40 mouse cellular contexts compared by ENCODE assay signal in genomic region chr6:85445286-85445685, GRCm38 (mm10). TPM values are rescaled to one million over a fixed set of nuclear protein-coding genes. Genes with fewer than 3 reads are reported as not detected.
DNase-seq lines count a peak whose midpoint lies in the region; ATAC-seq lines count a peak whose summit lies in the region.
"Had no signal": no experiment of that assay in that cellular context is flagged by ENCODE, and none has a peak within 500 bp of the region (broad histone marks: within the 10 kb centered on the region; RNA-seq: fewer than 3 reads in every experiment).

No protein-coding gene starts in this region.

- DNase-seq in embryonic facial prominence, embryonic 11.5 days (ENCODE audit: low spot score): no peak
- no peak for DNase-seq in embryonic facial prominence, embryonic 10.5 days (ENCODE audit: low spot score)
- DNase-seq in kidney, postnatal 36 days: no peak
- peak; percentile 40 for DNase-seq in skeletal muscle tissue, adult 2 months (ENCODE audit: low read depth, low spot score)
- DNase-seq in adrenal gland, postnatal 25 days: no peak
- DNase-seq: adrenal gland, adult 8-10 months; cerebellum, adult 8-10 months; cerebellum, postnatal 25 days; heart, adult 18-20 months; kidney, adult 9 months; right cerebral cortex, postnatal 25 days; spleen, adult 18-20 months; thymus, postnatal 14 days had no signal

- H3K9me3 ChIP-seq in embryonic facial prominence, embryonic 11.5 days (replicated peaks; ENCODE audit: control insufficient read depth, low read length): no peaks in the 10 kb centered on the region
- no peaks in the 10 kb centered on the region for H3K9me3 ChIP-seq in embryonic facial prominence, embryonic 10.5 days
- no peaks in the 10 kb centered on the region for H3K9me3 ChIP-seq in kidney, embryonic 16.5 days (ENCODE audit: low read length)
- no peaks in the 10 kb centered on the region for H3K9me3 ChIP-seq in embryonic facial prominence, embryonic 15.5 days (replicated peaks)
- H3K9me3 ChIP-seq: forebrain, embryonic 13.5 days; heart, embryonic 12.5 days; hindbrain, embryonic 15.5 days; limb, embryonic 13.5 days; lung, embryonic 15.5 days had no signal

- H3K4me3 ChIP-seq in embryonic facial prominence, embryonic 11.5 days (ENCODE audit: low read depth, low read length): no peak overlapping the region
- no peak overlapping the region for H3K4me3 ChIP-seq in embryonic facial prominence, embryonic 10.5 days
- no peak overlapping the region for H3K4me3 ChIP-seq in kidney, embryonic 16.5 days (ENCODE audit: low read length)
- no peak overlapping the region for H3K4me3 ChIP-seq in embryonic facial prominence, embryonic 15.5 days (replicated peaks)
- H3K4me3 ChIP-seq: forebrain, embryonic 13.5 days; heart, embryonic 12.5 days; hindbrain, embryonic 15.5 days; limb, embryonic 13.5 days; lung, embryonic 15.5 days had no signal

- no peaks in the 10 kb centered on the region for H3K4me1 ChIP-seq in embryonic facial prominence, embryonic 11.5 days (ENCODE audit: control insufficient read depth, insufficient read depth, low read length)
- no peaks in the 10 kb centered on the region for H3K4me1 ChIP-seq in embryonic facial prominence, embryonic 10.5 days
- peaks cover 14% of the 10 kb centered on the region for H3K4me1 ChIP-seq in kidney, embryonic 16.5 days (ENCODE audit: insufficient read depth, low read length)
- H3K4me1 ChIP-seq in embryonic facial prominence, embryonic 15.5 days: 0 out of 2 replicates have a peak, but pooled peaks cover 1% of the 10 kb centered on the region
- H3K4me1 ChIP-seq: limb, embryonic 13.5 days had no signal

- no peak overlapping the region for H3K9ac ChIP-seq in embryonic facial prominence, embryonic 11.5 days (replicated peaks; ENCODE audit: low read length)
- peak overlapping the region; percentile 15; the same call in 1 of the 2 replicates for H3K9ac ChIP-seq in kidney, embryonic 16.5 days (replicated peaks; ENCODE audit: low read length)
- H3K9ac ChIP-seq in embryonic facial prominence, embryonic 15.5 days: no peak overlapping the region
- H3K9ac ChIP-seq: forebrain, embryonic 13.5 days; heart, embryonic 12.5 days; hindbrain, embryonic 15.5 days; limb, embryonic 13.5 days; lung, embryonic 15.5 days had no signal

- ATAC-seq in embryonic facial prominence, embryonic 11.5 days (replicated peaks; ENCODE audit: insufficient number of reproducible peaks, low FRiP score, low TSS enrichment, low read depth): peak; percentile 41; the same call in 1 of the 2 replicates
- peak; percentile 92 for ATAC-seq in kidney, embryonic 16.5 days (ENCODE audit: low FRiP score, low TSS enrichment)
- peak; percentile 26; the same call in 1 of the 2 replicates for ATAC-seq in embryonic facial prominence, embryonic 15.5 days (ENCODE audit: insufficient number of reproducible peaks, low FRiP score, low TSS enrichment, low read depth)
- ATAC-seq: activated CD4-positive, CD25-positive, alpha-beta regulatory T cell, adult 4 months; forebrain, embryonic 13.5 days; midbrain, embryonic 16.5 days had no signal

- no peak overlapping the region for H3K4me2 ChIP-seq in embryonic facial prominence, embryonic 11.5 days (ENCODE audit: low read depth, low read length)
- H3K4me2 ChIP-seq in kidney, embryonic 16.5 days (replicated peaks; ENCODE audit: low read depth, low read length): no peak overlapping the region
- no peak overlapping the region for H3K4me2 ChIP-seq in embryonic facial prominence, embryonic 15.5 days (replicated peaks)
- H3K4me2 ChIP-seq: forebrain, embryonic 13.5 days; heart, embryonic 12.5 days; hindbrain, embryonic 15.5 days; limb, embryonic 13.5 days; liver, embryonic 11.5 days; lung, embryonic 15.5 days; midbrain, embryonic 11.5 days had no signal

- no peaks in the 10 kb centered on the region for H3K27me3 ChIP-seq in embryonic facial prominence, embryonic 11.5 days (ENCODE audit: control insufficient read depth, insufficient read depth, low read length)
- H3K27me3 ChIP-seq in embryonic facial prominence, embryonic 10.5 days (replicated peaks; ENCODE audit: low read depth, poor library complexity, severe bottlenecking): no peaks in the 10 kb centered on the region
- no peaks in the 10 kb centered on the region for H3K27me3 ChIP-seq in kidney, embryonic 16.5 days (ENCODE audit: insufficient read depth, low read length)
- H3K27me3 ChIP-seq in embryonic facial prominence, embryonic 15.5 days: no peaks in the 10 kb centered on the region
- H3K27me3 ChIP-seq: CH12.LX; forebrain, embryonic 13.5 days; heart, embryonic 12.5 days; hindbrain, embryonic 15.5 days; limb, embryonic 13.5 days; lung, embryonic 15.5 days had no signal

- 85% methylated on average over 5 of the region's 5 CpGs for WGBS in embryonic facial prominence, embryonic 11.5 days
- 83% methylated on average over 5 of the region's 5 CpGs for WGBS in embryonic facial prominence, embryonic 10.5 days
- WGBS in kidney, embryonic 16.5 days: 40% methylated on average over 5 of the region's 5 CpGs
- 75% methylated on average over 5 of the region's 5 CpGs for WGBS in embryonic facial prominence, embryonic 15.5 days

- H3K36me3 ChIP-seq in embryonic facial prominence, embryonic 11.5 days (replicated peaks; ENCODE audit: control insufficient read depth, insufficient read depth, low read depth, low read length): peaks cover 2% of the 10 kb centered on the region
- H3K36me3 ChIP-seq in embryonic facial prominence, embryonic 10.5 days (replicated peaks): peaks cover 74% of the 10 kb centered on the region
- peaks cover 50% of the 10 kb centered on the region for H3K36me3 ChIP-seq in kidney, embryonic 16.5 days (ENCODE audit: insufficient read depth, low read length)
- H3K36me3 ChIP-seq in embryonic facial prominence, embryonic 15.5 days: peaks cover 56% of the 10 kb centered on the region

- H3K27ac ChIP-seq in embryonic facial prominence, embryonic 11.5 days (replicated peaks; ENCODE audit: low read depth, low read length): no peak overlapping the region
- H3K27ac ChIP-seq in embryonic facial prominence, embryonic 10.5 days (replicated peaks): no peak overlapping the region
- H3K27ac ChIP-seq in kidney, embryonic 16.5 days (ENCODE audit: low read length): peak overlapping the region; percentile 50
- H3K27ac ChIP-seq in embryonic facial prominence, embryonic 15.5 days (replicated peaks): no peak overlapping the region
- H3K27ac ChIP-seq: forebrain, embryonic 13.5 days; hindbrain, embryonic 15.5 days; limb, embryonic 13.5 days; lung, embryonic 15.5 days had no signal

RNA-seq across cellular contexts. Expression of gene Cct7, which starts 6.0 kb away (rescaled TPM):
- 713 and 720 TPM in 2 replicates for polyA plus RNA-seq in embryonic facial prominence, embryonic 11.5 days (2014; fragmentation: Nextera tagmentation; extraction: Ambion mirVana)
- polyA plus RNA-seq in embryonic facial prominence, embryonic 10.5 days (2016; fragmentation: Nextera tagmentation; extraction: Ambion mirVana): 784 and 818 TPM in 2 replicates
- polyA plus RNA-seq in kidney, embryonic 16.5 days (2015; fragmentation: Nextera tagmentation; extraction: Ambion mirVana): 555 and 583 TPM in 2 replicates
- 440 and 448 TPM in 2 replicates for polyA plus RNA-seq in embryonic facial prominence, embryonic 15.5 days (2015; fragmentation: Nextera tagmentation; extraction: Ambion mirVana)
- 245 and 261 TPM in 2 replicates for total RNA-seq in adrenal gland, postnatal 25 days (2021)

RNA-seq across cellular contexts. Expression of gene Pradc1, which starts 6.5 kb away (rescaled TPM):
- 23.5 and 23.7 TPM in 2 replicates for polyA plus RNA-seq in embryonic facial prominence, embryonic 11.5 days (2014; fragmentation: Nextera tagmentation; extraction: Ambion mirVana)
- polyA plus RNA-seq in embryonic facial prominence, embryonic 10.5 days (2016; fragmentation: Nextera tagmentation; extraction: Ambion mirVana): 29.1 and 30.4 TPM in 2 replicates
- 37.6 and 39.1 TPM in 2 replicates for polyA plus RNA-seq in kidney, embryonic 16.5 days (2015; fragmentation: Nextera tagmentation; extraction: Ambion mirVana)
- polyA plus RNA-seq in embryonic facial prominence, embryonic 15.5 days (2015; fragmentation: Nextera tagmentation; extraction: Ambion mirVana): 38.0 and 42.4 TPM in 2 replicates
- total RNA-seq in adrenal gland, postnatal 25 days (2021): 16.8 and 19.2 TPM in 2 replicates

RNA-seq across cellular contexts. Expression of gene Smyd5, which starts 13.5 kb away (rescaled TPM):
- polyA plus RNA-seq in embryonic facial prominence, embryonic 11.5 days (2014; fragmentation: Nextera tagmentation; extraction: Ambion mirVana): 56.3 and 56.4 TPM in 2 replicates
- 87.6 and 91.0 TPM in 2 replicates for polyA plus RNA-seq in embryonic facial prominence, embryonic 10.5 days (2016; fragmentation: Nextera tagmentation; extraction: Ambion mirVana)
- polyA plus RNA-seq in kidney, embryonic 16.5 days (2015; fragmentation: Nextera tagmentation; extraction: Ambion mirVana): 74.4 and 77.0 TPM in 2 replicates
- 47.8 and 51.9 TPM in 2 replicates for polyA plus RNA-seq in embryonic facial prominence, embryonic 15.5 days (2015; fragmentation: Nextera tagmentation; extraction: Ambion mirVana)
- total RNA-seq in adrenal gland, postnatal 25 days (2021): 28.8 and 29.4 TPM in 2 replicates

RNA-seq across cellular contexts. Expression of gene Noto, which starts 21.6 kb away (rescaled TPM):
- polyA plus RNA-seq in embryonic facial prominence, embryonic 11.5 days (2014; fragmentation: Nextera tagmentation; extraction: Ambion mirVana): not detected in 2 replicates
- not detected in 2 replicates for polyA plus RNA-seq in embryonic facial prominence, embryonic 10.5 days (2016; fragmentation: Nextera tagmentation; extraction: Ambion mirVana)
- polyA plus RNA-seq in kidney, embryonic 16.5 days (2015; fragmentation: Nextera tagmentation; extraction: Ambion mirVana): not detected in 2 replicates
- not detected in 2 replicates for polyA plus RNA-seq in embryonic facial prominence, embryonic 15.5 days (2015; fragmentation: Nextera tagmentation; extraction: Ambion mirVana)
- total RNA-seq in adrenal gland, postnatal 25 days (2021): not detected in 2 replicates
- total RNA-seq: adrenal gland, adult 8-10 months; CH12.LX; ES-E14; heart, adult 18-20 months; hematopoietic stem cell, adult 5-6 weeks; layer of hippocampus, adult 18-20 months; layer of hippocampus, postnatal 10 days; left cerebral cortex, adult 18-20 months; left cerebral cortex, postnatal 14 days; megakaryocyte progenitor cell, adult 5-6 weeks; neutrophil, adult 5-6 weeks had no signal
- polyA plus RNA-seq: activated CD4-positive, CD25-positive, alpha-beta regulatory T cell, adult 4 months; C2C12; forebrain, embryonic 13.5 days; heart, embryonic 12.5 days; heart, postnatal 0 days; hindbrain, embryonic 15.5 days; intestine, embryonic 14.5 days; limb, embryonic 13.5 days; liver, embryonic 11.5 days; liver, embryonic 16.5 days; midbrain, embryonic 11.5 days; midbrain, embryonic 16.5 days; neural tube, embryonic 11.5 days; stomach, embryonic 16.5 days; urinary bladder, adult 2 months had no signal

RNA-seq across cellular contexts. Expression of gene Fbxo41, which starts 57.5 kb away (rescaled TPM):
- 0.35 and 0.54 TPM in 2 replicates for polyA plus RNA-seq in embryonic facial prominence, embryonic 11.5 days (2014; fragmentation: Nextera tagmentation; extraction: Ambion mirVana)
- 0.30 and 0.46 TPM in 2 replicates for polyA plus RNA-seq in embryonic facial prominence, embryonic 10.5 days (2016; fragmentation: Nextera tagmentation; extraction: Ambion mirVana)
- polyA plus RNA-seq in kidney, embryonic 16.5 days (2015; fragmentation: Nextera tagmentation; extraction: Ambion mirVana): 0.08 and 0.09 TPM in 2 replicates
- 0.26 and 0.33 TPM in 2 replicates for polyA plus RNA-seq in embryonic facial prominence, embryonic 15.5 days (2015; fragmentation: Nextera tagmentation; extraction: Ambion mirVana)
- 0.67 and 1.2 TPM in 2 replicates for total RNA-seq in adrenal gland, postnatal 25 days (2021)
- total RNA-seq: heart, adult 18-20 months; hematopoietic stem cell, adult 5-6 weeks; megakaryocyte progenitor cell, adult 5-6 weeks; neutrophil, adult 5-6 weeks had no signal
- polyA plus RNA-seq: heart, postnatal 0 days; liver, embryonic 16.5 days had no signal

Comparison
In these comparisons a context has a peak if more than half of its experiments do, and no peak if none do; other contexts are left out.
1. ATAC-seq: peak in every context shown above with its lines; median percentile 92 in kidney, embryonic 16.5 days; 41 in embryonic facial prominence, embryonic 11.5 days; 26 in embryonic facial prominence, embryonic 15.5 days.